Mouse (Mus musculus) olfactory bulb, adult 2 months (tissue): ENCODE results near the gene Atp11a. TPM values are rescaled to one million over a fixed set of nuclear protein-coding genes. Genes with fewer than 3 reads are reported as not detected.

Source experiments
- H3K27ac ChIP-seq: fragments of 200-500 bp; 2 replicates; pipeline ENCODE4 v1.5.1; 2012; ENCODE audit warnings: low read depth, low read length; ENCODE audit not compliant: insufficient read depth
- H3K4me1 ChIP-seq: fragments of 200-500 bp; 2 replicates; pipeline ENCODE4 v1.6.1; 2012; ENCODE audit warnings: low read length; ENCODE audit not compliant: control insufficient read depth, insufficient read depth
- H3K4me3 ChIP-seq: fragments of 200-500 bp; 2 replicates; pipeline ENCODE4 v1.5.1; 2012; ENCODE audit warnings: mild to moderate bottlenecking, low read depth, low read length, moderate library complexity; ENCODE audit not compliant: insufficient read depth
- CTCF ChIP-seq: fragments of 200-500 bp; IDR thresholded peaks from 2 replicates; pipeline ENCODE4 v1.5.1; 2012; ENCODE audit warnings: low read depth, mild to moderate bottlenecking, low read length, moderate library complexity; ENCODE audit not compliant: insufficient read depth
- POLR2A ChIP-seq: fragments of 200-500 bp; IDR thresholded peaks from 2 replicates; pipeline ENCODE4 v1.6.1; 2012; ENCODE audit warnings: mild to moderate bottlenecking, low read depth, low read length, moderate library complexity; ENCODE audit not compliant: insufficient read depth
- WGBS: fragments of 180-500 bp; shearing (Covaris S2); methylation state at CpG from one replicate; pipeline ENCODE4 v1.1.7; 2018; 5-methylcytosine and 5-hydroxymethylcytosine counted together
- polyA plus RNA-seq: library from polyadenylated mRNA; stranded (reverse); fragments of >200 nt; gene quantifications from 2 replicates; pipeline ENCODE4 v1.2.4, GENCODE M21; 2012; ENCODE audit warnings: low replicate concordance; ENCODE audit not compliant: missing spikeins, insufficient read depth, insufficient read length

Gene Atp11a
- polyA plus RNA-seq, 1 experiment: not detected

DNA sequence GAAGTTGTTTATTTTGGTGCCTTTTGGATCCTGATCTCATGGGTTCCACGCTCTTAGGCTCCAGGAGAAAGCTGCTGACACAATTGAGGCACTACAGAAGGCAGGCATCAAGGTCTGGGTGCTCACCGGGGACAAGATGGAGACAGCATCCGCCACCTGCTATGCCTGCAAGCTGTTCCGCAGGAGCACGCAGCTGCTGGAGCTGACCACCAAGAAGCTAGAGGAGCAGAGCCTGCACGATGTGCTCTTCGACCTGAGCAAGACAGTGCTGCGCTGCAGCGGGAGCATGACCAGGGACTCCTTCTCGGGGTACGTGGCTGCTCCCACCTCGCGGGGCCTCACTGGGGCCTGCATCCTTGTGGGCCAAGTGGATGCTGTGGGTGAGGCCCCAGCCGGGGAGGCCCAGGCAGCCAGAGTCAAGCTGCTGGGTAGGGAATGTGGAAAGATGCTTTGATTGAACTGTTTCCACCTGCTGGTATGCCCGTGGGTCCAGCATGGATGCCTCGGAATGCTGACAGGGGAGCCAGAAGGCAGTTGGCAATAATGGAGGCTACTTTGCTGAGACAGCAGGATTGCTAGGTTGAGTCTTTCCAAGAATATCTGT is 87.6 kb downstream of the Atp11a start:
- WGBS: 95% methylated on average over 16 of the region's 16 CpGs
- TF ChIP-seq CTCF (no peak), POLR2A (no peak)
- Histone ChIP-seq H3K4me3 (no peak overlapping the region), H3K4me1 (no peaks in the 10 kb centered on the region), H3K27ac (no peak overlapping the region)

DNA sequence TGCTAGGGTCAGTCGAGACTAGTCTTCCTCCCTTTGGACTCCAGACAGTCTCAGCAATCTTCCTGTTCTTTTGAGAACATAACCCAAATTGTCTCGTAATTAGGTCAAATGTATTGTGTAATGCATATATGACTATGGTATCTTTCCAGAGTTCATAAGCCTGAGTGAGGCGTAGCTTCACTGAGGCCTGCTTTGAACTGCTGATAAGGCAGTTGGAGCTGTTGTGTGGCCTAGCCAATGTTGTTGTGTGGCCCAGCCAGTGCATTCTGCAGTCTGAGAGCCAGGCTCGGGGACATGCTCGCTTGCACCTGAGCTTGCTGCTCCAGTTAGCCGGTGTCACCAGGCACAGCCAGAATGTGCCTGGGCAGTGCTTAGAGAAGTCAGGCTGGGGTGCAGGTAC is 89.6 kb downstream of the Atp11a start:
- no peak overlapping the region for H3K27ac ChIP-seq
- H3K4me1 ChIP-seq: no peaks in the 10 kb centered on the region
- WGBS: 96% methylated on average over 6 of the region's 6 CpGs
- H3K4me3 ChIP-seq: no peak overlapping the region
- TF ChIP-seq CTCF (no peak), POLR2A (no peak)

DNA sequence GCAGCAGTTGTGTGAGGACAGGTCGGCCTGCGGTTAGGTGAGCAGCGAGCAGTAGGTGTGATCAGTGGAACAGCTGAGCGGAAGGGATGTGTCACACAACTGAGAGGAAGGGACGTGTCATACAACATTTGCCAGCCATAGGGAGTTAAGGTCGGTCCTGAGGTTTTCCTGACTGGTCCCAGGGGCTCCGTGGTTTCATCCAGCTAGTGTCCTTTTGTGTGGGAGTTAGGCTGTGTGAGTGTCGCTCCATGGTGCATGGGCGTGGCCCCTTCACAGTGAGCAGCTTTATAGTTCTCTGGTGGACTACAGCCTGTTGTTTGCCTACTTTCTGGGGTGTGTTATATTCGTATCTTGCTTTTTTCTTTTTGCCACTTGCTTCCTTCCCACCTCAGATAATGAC is 94.4 kb downstream of the Atp11a start:
- Histone ChIP-seq H3K4me1 (no peaks in the 10 kb centered on the region), H3K4me3 (no peak overlapping the region), H3K27ac (no peak overlapping the region)
- WGBS: 89% methylated on average over 10 of the region's 10 CpGs
- TF ChIP-seq CTCF: no peak
- TF ChIP-seq POLR2A: no peak

DNA sequence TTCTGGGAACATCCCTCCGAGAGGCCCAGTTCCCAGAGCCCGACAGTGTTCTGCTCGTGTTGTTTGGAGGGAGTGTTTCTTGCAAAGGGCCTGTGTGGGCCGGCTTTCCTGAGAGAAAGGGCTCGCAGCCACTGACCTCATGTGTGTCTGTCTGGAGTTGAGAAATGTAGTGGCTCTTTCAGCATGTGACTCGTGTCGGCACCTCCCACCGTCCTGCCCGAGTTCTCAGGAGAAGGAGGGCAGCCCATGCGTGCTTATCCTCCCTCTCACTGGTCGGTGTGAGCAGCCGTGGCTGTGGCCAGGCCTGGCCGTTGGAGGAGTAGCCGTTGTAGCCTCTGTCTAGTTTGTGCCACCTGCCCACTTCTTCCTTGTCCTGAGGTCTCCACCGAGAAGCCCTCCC is 99.2 kb downstream of the Atp11a start:
- WGBS: 79% methylated on average over 15 of the region's 15 CpGs
- Histone ChIP-seq H3K4me3 (no peak overlapping the region), H3K4me1 (no peaks in the 10 kb centered on the region), H3K27ac (no peak overlapping the region)
- TF ChIP-seq POLR2A (no peak), CTCF (no peak)

DNA sequence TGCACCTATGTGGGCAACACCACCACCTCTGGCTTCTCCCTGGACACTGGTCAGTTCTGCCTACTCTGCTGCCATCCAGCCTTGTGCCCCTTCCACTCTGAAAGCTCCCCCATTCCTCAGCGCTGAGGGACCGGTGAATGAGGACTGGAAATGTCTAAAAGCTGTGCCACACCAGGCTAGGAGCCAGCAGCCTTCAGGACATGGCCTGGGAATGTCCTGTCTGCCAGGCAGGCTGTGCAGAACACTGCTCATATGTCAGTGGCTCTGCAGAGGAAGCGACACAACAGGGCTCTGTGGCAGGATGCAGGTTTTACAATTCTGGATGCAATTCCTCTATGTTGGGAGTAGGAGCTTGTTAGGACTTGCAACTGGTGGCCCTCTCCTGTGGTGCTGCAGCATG is 106.2 kb downstream of the Atp11a start:
- TF ChIP-seq POLR2A (no peak), CTCF (no peak)
- H3K4me1 ChIP-seq: no peaks in the 10 kb centered on the region
- H3K4me3 ChIP-seq: no peak overlapping the region
- no peak overlapping the region for H3K27ac ChIP-seq
- 63% methylated on average over 3 of the region's 3 CpGs for WGBS

DNA sequence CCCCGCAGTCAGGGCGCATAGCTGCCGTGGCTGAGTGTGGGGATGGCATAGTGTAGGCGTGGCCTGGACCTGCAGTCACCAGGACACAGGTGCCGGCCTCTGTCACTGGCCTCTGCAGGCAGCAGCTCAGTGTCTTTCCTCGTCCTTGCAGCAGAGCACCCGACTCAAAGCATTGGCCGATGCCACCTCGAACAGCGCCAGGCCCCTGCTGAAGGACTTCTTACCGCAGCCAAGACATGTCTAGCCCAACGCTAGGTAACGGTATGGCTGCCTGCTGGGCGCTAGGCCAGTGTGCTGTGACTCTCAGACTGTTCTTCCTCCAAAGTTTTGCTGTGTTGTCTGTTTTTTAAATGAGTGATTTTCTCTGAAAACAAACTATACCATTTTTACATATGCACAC is 106.8 kb downstream of the Atp11a start:
- WGBS: 86% methylated on average over 14 of the region's 14 CpGs

DNA sequence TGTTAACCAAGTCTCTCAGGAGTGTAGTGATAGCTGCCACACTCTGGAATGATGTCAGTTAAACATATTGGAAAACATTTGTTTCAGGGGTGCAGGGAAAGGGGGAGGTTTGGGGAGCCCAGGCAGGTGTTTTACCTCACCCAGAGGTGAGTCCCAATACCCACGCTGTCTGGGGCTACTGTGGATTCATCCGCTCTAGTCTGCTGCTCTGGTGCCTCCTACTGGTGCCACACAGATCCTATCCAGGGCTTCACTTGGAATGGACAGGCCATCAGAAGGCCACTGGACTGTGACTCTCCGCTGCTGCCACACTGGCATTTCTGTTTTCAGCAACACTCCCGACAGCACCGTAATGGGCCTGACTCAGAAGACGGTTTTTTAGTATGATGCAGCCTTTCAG is 109.0 kb downstream of the Atp11a start:
- TF ChIP-seq POLR2A (no peak), CTCF (no peak)
- 76% methylated on average over 6 of the region's 6 CpGs for WGBS
- Histone ChIP-seq H3K4me3 (no peak overlapping the region), H3K4me1 (no peaks in the 10 kb centered on the region), H3K27ac (no peak overlapping the region)

More for the DNA sequence above, 106.8 kb downstream of the Atp11a start:
- no peak overlapping the region for H3K4me3 ChIP-seq
- H3K27ac ChIP-seq: no peak overlapping the region
- no peak for TF ChIP-seq POLR2A
- TF ChIP-seq CTCF: no peak
- H3K4me1 ChIP-seq: no peaks in the 10 kb centered on the region

DNA sequence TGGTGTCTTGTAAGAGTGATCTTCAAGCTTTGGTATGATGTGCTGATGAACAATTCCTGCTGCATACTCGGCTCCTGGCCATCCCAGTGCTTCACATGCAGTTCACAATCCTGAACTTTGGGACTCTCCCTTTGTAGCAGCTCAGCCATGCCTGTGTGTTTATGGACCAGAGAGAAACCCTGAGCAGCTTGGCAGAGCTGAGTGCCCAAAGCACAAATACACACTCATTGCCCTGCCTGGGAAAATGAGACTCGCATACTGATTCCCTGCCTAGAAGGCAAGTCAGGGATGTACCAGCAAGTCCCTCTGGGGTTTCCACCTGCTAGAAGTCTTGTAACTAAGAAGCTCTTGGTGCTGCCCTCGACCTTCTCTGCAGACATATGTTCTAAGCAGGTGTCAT is 112.8 kb downstream of the Atp11a start:
- TF ChIP-seq CTCF (no peak), POLR2A (no peak)
- no peak overlapping the region for H3K4me3 ChIP-seq
- no peak overlapping the region for H3K27ac ChIP-seq
- peaks cover 9% of the 10 kb centered on the region for H3K4me1 ChIP-seq
- WGBS: 61% methylated on average over 3 of the region's 3 CpGs

DNA sequence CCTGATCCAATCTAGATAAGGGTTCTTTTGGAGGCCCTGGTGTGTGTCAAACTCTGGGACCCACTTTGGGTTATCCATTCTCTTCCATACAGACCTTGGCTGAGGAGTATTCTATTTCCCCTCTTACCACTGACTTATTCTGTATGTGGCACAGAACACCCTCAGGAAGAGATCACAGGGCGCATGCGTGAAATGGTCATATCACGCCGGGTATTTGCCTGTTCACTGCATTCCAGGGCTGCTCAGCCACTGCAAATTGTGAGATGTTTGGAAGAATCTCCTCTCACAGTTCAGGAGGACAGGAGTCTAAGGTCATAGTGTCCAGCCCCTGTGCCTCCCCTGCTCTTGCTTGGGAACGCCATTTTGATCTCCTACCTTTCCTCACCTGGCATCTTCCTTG is 113.8 kb downstream of the Atp11a start:
- WGBS: 90% methylated on average over 5 of the region's 5 CpGs
- H3K27ac ChIP-seq: no peak overlapping the region
- H3K4me3 ChIP-seq: no peak overlapping the region
- H3K4me1 ChIP-seq: peaks cover 9% of the 10 kb centered on the region
- TF ChIP-seq POLR2A (no peak), CTCF (no peak)

DNA sequence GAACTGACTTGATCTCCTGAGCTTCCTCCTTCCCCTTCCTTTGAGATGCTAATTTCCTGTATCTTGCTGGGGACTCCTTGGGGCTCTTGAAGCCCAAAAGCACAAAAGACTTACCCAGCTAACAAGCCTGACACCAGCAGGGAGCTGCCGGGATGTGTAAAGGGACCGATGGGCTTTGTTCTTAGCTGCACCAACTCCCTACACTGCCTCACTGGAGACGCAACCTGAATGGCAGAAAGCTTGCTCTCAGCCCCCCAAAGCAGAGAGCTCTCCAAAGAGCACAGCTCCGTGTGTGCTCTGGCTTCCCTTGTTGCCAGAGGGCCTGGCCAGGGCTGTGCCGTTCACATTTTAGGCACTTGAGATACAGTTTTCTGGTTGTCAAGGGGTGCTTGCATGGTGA is 114.6 kb downstream of the Atp11a start:
- Histone ChIP-seq H3K4me3 (no peak overlapping the region), H3K4me1 (peaks cover 9% of the 10 kb centered on the region), H3K27ac (no peak overlapping the region)
- 22% methylated on average over 5 of the region's 5 CpGs for WGBS
- TF ChIP-seq POLR2A (no peak), CTCF (no peak)

DNA sequence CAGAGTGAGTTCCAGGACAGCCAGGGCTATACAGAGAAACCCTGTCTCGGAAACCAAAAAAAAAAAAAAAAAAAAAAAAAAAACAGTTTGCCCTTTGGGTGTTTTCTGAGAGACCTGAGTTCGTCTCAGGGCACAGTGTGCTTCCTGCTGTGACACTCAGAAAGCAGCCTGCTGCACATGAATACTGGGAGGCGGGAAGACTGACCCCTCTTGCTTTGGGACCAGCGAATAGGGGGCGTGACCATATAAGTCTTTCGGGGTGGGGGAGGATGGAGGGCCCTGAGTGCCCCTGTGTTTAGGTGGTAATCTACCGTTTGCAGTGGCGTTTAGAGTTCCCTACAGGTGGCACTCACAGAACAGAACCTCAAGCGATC is 116.2 kb downstream of the Atp11a start:
- TF ChIP-seq POLR2A: no peak
- TF ChIP-seq CTCF: no peak
- Histone ChIP-seq H3K4me3 (peak overlapping the region; percentile 56), H3K4me1 (peaks cover 9% of the 10 kb centered on the region), H3K27ac (no peak overlapping the region)
- WGBS: 10% methylated on average over 9 of the region's 9 CpGs
